Mouse (Mus musculus) myocyte (in vitro differentiated cells): ENCODE results near the gene Dnajc1.

Experiments used
- CEBPB ChIP-seq: IDR thresholded peaks from 2 replicates; pipeline ENCODE4 v1.6.1; 2011; ENCODE audit warnings: mild to moderate bottlenecking, moderate library complexity; ENCODE audit not compliant: poor library complexity, insufficient read depth, severe bottlenecking
- E2F4 ChIP-seq: IDR thresholded peaks from one replicate; pipeline ENCODE4 v1.6.1; 2011; ENCODE audit warnings: mild to moderate bottlenecking, control low read depth, moderate library complexity; ENCODE audit not compliant: insufficient read depth
- MAX ChIP-seq: IDR thresholded peaks from one replicate; pipeline ENCODE4 v1.6.1; 2011; ENCODE audit warnings: low read depth, mild to moderate bottlenecking, control low read depth
- MYOD1 ChIP-seq, 3 experiments: IDR thresholded peaks; one replicate each; pipeline ENCODE4 v1.6.1; 2011; ENCODE audit warnings: control low read depth in 2 of 3, low read depth in 2 of 3, mild to moderate bottlenecking in 2 of 3, moderate library complexity in 1 of 3; ENCODE audit not compliant: insufficient read length in 2 of 3, control insufficient read depth in 1 of 3
- MYOG ChIP-seq, 3 experiments: IDR thresholded peaks; one replicate each; pipeline ENCODE4 v1.6.1; 2011; ENCODE audit warnings: control low read depth in 2 of 3, low read depth in 2 of 3, mild to moderate bottlenecking in 2 of 3; ENCODE audit not compliant: insufficient read length in 2 of 3, control insufficient read depth in 1 of 3, insufficient read depth in 1 of 3
- POLR2A ChIP-seq: IDR thresholded peaks from one replicate; pipeline ENCODE4 v1.6.1; 2011; ENCODE audit warnings: low read depth, mild to moderate bottlenecking, control low read depth, moderate library complexity; ENCODE audit not compliant: insufficient read length
- POLR2AphosphoS2 ChIP-seq: IDR thresholded peaks from one replicate; pipeline ENCODE4 v1.6.1; 2011; ENCODE audit warnings: low read depth, control low read depth; ENCODE audit not compliant: insufficient read length
- REST ChIP-seq: IDR thresholded peaks from one replicate; pipeline ENCODE4 v1.6.1; 2011; ENCODE audit warnings: mild to moderate bottlenecking, control low read depth, moderate library complexity; ENCODE audit not compliant: insufficient read depth, insufficient read length
- SRF ChIP-seq: IDR thresholded peaks from one replicate; pipeline ENCODE4 v1.6.1; 2011; ENCODE audit warnings: low read depth; ENCODE audit not compliant: control insufficient read depth, insufficient read length
- TCF12 ChIP-seq: IDR thresholded peaks from one replicate; pipeline ENCODE4 v1.6.1; 2011; ENCODE audit warnings: mild to moderate bottlenecking, control low read depth; ENCODE audit not compliant: poor library complexity, insufficient read depth, severe bottlenecking
- TCF3 ChIP-seq: IDR thresholded peaks from one replicate; pipeline ENCODE4 v1.6.1; 2011; ENCODE audit warnings: low read depth, control low read depth; ENCODE audit not compliant: insufficient read length
- USF1 ChIP-seq: IDR thresholded peaks from one replicate; pipeline ENCODE4 v1.6.1; 2011; ENCODE audit warnings: low read depth, mild to moderate bottlenecking, control low read depth, moderate library complexity

- no peak for TF ChIP-seq POLR2A
- no peak for TF ChIP-seq TCF12
- no peak for TF ChIP-seq SRF
- TF ChIP-seq POLR2AphosphoS2, result no peak
- TF ChIP-seq REST, result no peak
- no peak for TF ChIP-seq E2F4
- no peak for TF ChIP-seq MYOG (IDR thresholded peaks at IDR 0.05; ENCODE audit: control insufficient read depth in 1 of 3, insufficient read depth in 1 of 3, insufficient read length in 2 of 3, low read depth in 2 of 3)
- TF ChIP-seq USF1, result no peak
- TF ChIP-seq MYOD1 (IDR thresholded peaks at IDR 0.05; ENCODE audit: control insufficient read depth in 1 of 3, insufficient read length in 2 of 3, low read depth in 2 of 3), result no peak
- TF ChIP-seq MAX, result no peak
- no peak for TF ChIP-seq TCF3
- no peak for TF ChIP-seq CEBPB
Observed at GRCm38 (mm10) chr2:18209948-18210347, 182.7 kb downstream of the Dnajc1 start.
